Mouse (Mus musculus): Measurements from ENCODE around the gene F2rl3. TPM values are rescaled to one million over a fixed set of nuclear protein-coding genes. Genes with fewer than 3 reads are reported as not detected.

The F2rl3 gene
- total and polyA plus RNA-seq, 2 experiments from 2014 or later = 0.29 to 0.68 TPM

DNA sequence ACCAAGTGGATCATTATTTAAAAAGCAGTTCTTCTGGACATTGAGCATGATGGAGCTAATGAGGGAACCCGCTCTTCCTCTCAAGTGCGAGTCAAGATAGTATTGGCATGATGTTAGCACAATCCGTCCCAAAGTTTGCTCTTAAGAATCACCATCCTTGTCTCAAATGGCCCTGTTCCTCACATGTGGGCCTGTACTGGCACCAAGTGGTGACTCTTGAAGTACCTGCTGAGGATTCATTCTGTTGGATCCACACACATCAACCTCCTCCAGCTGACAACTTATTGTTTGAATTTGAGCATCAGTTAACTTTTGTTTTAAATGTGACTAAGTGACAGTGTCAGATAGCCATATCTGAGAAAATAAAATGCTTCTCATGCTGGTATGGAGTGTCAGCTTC lies 51.0 kb downstream of the F2rl3 start:
- no peak overlapping the region for H3K4me3 ChIP-seq (ENCODE audit: low read length)
- no peaks in the 10 kb centered on the region for H3K9me3 ChIP-seq (ENCODE audit: low read length)
- WGBS = 89% methylated on average over 3 of the region's 3 CpGs
- no peaks in the 10 kb centered on the region for H3K4me1 ChIP-seq (ENCODE audit: insufficient read depth, low read length)
- DNase-seq (ENCODE audit: low spot score) = peak; percentile 8
- H3K27me3 ChIP-seq (ENCODE audit: insufficient read depth, low read length) = no peaks in the 10 kb centered on the region
- H3K4me2 ChIP-seq (ENCODE audit: low read depth, low read length) = no peak overlapping the region
- no peak overlapping the region for H3K27ac ChIP-seq
- ATAC-seq = no peak
- peak; percentile 43 for TF ChIP-seq CTCF (IDR thresholded peaks at IDR 0.05; ENCODE audit: low read depth)
- H3K9ac ChIP-seq (replicated peaks; ENCODE audit: low read length) = no peak overlapping the region
- H3K36me3 ChIP-seq (ENCODE audit: insufficient read depth, low read length) = peaks cover 11% of the 10 kb centered on the region; the same call in 1 of the 2 replicates

Other genes starting within 250 kb of the F2rl3 start
- gene Med26, start 213.6 kb upstream of the F2rl3 start, total RNA-seq (2014; rRNA removed) = 12.4 and 15.2 TPM in 2 replicates
- 14.0 and 15.5 TPM in 2 replicates for gene Med26, start 213.6 kb upstream of the F2rl3 start, polyA plus RNA-seq (2015; fragmentation: Nextera tagmentation; extraction: Ambion mirVana)
- gene Smim7, start 190.8 kb upstream of the F2rl3 start, total RNA-seq (2014; rRNA removed) = 94.4 and 106 TPM in 2 replicates
- 143 and 154 TPM in 2 replicates for gene Smim7, start 190.8 kb upstream of the F2rl3 start, polyA plus RNA-seq (2015; fragmentation: Nextera tagmentation; extraction: Ambion mirVana)
- gene Tmem38a, start 189.8 kb upstream of the F2rl3 start, total RNA-seq (2014; rRNA removed) = 63.4 and 71.8 TPM in 2 replicates
- gene Tmem38a, start 189.8 kb upstream of the F2rl3 start, polyA plus RNA-seq (2015; fragmentation: Nextera tagmentation; extraction: Ambion mirVana) = 42.4 and 47.7 TPM in 2 replicates
- 42.1 and 50.7 TPM in 2 replicates for gene Nwd1, start 115.2 kb upstream of the F2rl3 start, total RNA-seq (2014; rRNA removed)
- 2.9 and 3.1 TPM in 2 replicates for gene Nwd1, start 115.2 kb upstream of the F2rl3 start, polyA plus RNA-seq (2015; fragmentation: Nextera tagmentation; extraction: Ambion mirVana)
- 259 and 269 TPM in 2 replicates for gene Sin3b, start 38.6 kb upstream of the F2rl3 start, total RNA-seq (2014; rRNA removed)
- 245 and 250 TPM in 2 replicates for gene Sin3b, start 38.6 kb upstream of the F2rl3 start, polyA plus RNA-seq (2015; fragmentation: Nextera tagmentation; extraction: Ambion mirVana)

Measured in hindbrain, postnatal 0 days (tissue).